Mouse (Mus musculus) spleen, adult 2 months (tissue): ENCODE data around the gene Ripk1.

Experiments used
- CTCF ChIP-seq: fragments of 200-500 bp; IDR thresholded peaks from 2 replicates; pipeline ENCODE4 v1.5.1; 2011; ENCODE audit warnings: mild to moderate bottlenecking, inconsistent platforms; ENCODE audit not compliant: insufficient read depth, insufficient read length, insufficient replicate concordance; ENCODE audit errors: extremely low read depth
- POLR2A ChIP-seq: fragments of 200-500 bp; IDR thresholded peaks from 2 replicates; pipeline ENCODE4 v1.6.1; 2011; ENCODE audit warnings: low read depth, low read length, inconsistent platforms

- TF ChIP-seq CTCF (peak; percentile 51; the same call in 1 of the 2 replicates), POLR2A (no peak)
Measured at GRCm38 (mm10) chr13:33995197-33995596, 7.0 kb upstream of the Ripk1 start.
